Mouse (Mus musculus): ENCODE results near the gene Gm20403.
"Not testable (repeated sequence)": the region's sequence is repeated elsewhere in the genome, so short reads cannot be mapped to it uniquely, and the experiment has no call there.

Gene Gm20403

DNA sequence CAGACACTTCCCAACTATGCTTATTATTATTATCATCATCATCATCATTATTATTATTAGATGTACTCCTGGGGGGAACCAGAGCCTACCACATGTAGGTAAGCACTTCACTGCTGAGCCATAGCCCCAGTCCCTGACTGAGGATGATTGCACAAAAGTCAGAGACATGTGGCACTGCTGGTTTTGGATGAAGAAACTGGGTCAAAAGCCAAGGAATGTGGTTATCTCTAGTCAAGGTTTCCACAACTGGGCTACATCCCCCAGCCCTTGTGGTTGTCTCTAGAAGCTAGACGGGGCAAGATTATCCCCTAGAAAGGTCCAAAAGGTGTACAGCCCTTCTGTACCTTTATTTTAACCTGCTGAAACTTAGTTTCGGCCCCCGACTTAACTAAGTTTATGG is 6.5 kb upstream of the Gm20403 start:
- no peak for DNase-seq

DNA sequence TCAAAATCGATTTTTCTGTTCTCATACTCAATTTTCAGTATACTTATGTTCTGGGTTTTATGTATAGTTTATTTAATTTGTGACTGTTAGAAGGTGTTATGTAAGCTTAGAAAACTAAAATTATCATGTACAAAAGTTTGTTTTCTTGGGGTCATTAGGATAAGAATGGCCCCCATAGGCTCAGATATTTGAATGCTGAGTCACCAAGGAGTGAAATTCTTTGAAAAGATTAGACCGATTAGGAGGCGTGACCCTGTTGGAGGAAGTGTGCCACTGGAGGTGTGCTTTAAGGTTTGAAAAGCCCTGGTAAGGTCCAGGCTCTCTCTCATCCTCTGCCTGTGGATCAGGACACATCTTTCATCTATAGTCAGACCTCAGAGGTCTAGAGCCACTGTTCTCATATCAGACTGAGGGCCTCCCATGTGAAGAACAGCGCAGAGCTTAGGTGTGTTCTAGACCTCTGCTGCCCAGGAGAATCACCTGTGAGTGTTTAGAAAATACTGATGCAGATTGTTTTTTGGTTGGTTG is 2.1 kb upstream of the Gm20403 start:
- no peak for DNase-seq

DNA sequence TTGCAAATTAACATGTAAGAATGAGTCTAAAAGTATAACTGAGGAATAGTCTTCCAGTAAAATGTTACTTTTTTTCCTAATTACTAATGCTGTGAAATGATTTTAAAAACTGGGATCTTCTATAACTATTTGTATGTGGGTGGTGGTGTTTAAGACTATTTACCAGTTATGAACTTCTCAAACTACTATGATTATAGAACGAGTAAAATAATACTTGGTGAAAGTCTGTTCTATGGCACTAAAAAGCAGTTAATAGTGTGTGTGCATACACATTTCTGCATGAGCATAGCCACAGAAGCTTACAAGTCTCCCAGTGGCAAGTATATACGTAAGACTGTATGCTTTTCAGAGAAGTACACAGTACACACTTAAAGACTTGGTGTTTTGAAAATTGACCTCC is 827 bp upstream of the Gm20403 start:
- no peak for DNase-seq

DNA sequence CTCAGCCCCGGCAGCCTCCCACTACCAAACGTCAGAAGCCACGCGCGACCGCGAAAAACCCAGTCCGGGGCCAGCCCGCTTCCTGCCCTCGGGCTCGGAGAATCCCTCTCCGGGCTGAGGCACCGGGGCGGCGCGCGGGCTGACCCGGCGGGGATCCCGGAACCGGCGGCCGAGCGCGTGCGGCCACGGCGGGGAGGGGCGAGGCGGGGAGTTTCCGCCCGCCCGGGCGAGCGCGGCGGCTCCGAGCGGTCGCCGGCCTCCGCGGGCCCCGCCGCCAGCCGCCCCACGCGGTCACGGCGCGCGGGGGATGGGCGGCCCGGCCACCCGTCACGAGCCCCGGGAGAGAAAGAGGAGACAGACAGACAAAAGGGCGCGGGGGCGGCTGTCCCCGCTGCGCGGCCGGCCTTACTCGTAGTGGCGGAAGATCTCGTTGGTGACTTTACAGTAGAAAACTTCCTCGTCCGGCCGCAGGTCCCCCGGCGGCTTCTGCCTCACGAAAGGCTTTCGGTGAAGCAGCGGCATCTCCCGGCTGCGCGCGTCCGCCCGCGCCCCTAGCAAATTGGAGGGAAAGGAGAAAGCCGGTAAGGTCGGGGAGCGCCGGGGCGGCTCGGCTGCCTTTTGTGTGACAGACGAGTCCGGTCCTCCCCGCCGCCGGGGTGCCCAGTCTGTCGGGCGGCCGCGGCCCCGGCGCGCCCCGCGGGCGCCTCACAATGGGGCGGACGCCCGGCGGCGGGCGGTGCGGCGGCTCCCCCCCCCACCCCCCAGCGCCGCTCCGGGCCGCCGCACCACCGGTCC is 875 bp downstream of the Gm20403 start:
- peak; percentile 60 for DNase-seq

DNA sequence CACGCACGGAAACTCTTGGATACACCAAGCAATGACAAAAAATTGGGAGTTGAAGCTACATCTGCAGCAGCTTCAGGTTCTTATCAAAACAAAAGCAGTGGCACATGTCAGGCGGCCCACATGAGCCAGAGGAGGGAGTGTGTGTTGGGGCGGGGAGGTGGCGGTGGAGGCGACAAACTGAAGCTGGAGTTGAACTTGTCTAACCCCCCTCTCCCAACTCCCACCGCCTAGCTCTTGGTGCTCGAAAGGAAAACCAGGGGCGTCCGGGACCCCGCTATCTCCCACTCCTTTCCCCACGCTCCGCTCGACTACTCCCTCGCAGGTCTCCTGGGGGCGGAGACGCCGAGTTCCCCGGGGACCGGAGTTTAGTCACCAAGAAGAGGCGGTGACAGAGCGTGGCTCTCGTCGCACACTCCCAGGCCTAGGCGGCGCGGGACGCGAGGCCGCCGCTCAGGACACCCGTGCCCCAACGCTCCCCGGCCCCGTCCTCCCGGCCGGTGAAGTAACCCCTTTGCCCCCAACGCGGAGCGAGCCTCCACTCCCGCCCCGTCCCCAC is 1.6 kb downstream of the Gm20403 start:
- peak; percentile 74 for DNase-seq

DNA sequence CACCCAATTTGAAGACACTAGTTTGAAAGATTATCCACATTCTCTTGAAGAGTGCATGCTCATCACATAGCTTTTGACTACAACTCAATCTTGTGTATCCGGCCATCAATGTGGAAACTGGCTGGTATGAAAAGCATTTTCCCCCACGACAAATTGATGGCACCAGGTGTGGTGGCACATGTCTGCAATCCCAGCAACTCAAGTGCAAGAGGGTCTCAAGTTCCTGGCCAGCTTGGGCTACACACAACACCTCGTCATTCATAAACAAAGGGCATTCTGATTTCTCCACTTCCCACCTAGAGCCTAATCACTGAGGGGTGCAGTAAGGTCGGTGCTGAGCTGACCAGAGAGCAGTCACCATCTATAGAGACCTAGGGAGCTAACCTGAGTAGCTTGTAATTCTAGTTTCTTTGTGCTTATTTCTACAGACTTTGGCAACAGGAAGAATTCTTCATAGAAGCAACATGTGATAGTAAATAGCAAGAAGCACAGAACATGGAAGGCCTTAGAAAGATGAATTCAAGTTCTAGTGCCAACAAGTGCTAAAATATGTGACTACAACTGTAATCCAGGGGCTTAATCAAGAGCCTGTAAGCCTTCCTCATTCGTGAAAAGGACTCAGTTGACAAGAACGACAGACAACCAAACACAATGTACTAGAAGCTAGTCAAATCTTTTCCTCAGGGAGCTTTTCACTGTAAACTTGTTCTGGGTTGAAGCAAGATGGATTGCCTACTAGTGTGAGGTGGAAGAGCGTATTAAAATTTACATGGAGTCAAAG is 3.2 kb downstream of the Gm20403 start:
- DNase-seq, result no peak

DNA sequence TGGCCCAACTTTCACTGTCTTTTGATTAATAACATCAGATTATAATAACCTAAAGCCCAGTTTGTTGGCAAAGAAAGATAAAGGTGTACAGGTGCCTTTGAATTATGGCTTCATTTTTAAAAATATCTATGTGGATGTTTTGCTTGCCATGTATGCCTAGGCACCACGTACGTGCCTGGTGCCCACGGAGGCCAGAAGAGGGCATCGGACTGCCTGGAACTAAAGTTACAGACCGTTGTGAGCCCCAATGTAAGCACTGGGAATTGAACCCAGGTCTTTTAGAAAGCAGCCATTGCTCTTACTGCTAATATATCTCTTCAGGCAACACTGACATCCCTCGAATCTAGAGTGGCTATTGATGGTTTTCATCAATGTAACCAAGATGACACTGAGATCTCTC is 4.4 kb downstream of the Gm20403 start:
- no peak for DNase-seq

DNA sequence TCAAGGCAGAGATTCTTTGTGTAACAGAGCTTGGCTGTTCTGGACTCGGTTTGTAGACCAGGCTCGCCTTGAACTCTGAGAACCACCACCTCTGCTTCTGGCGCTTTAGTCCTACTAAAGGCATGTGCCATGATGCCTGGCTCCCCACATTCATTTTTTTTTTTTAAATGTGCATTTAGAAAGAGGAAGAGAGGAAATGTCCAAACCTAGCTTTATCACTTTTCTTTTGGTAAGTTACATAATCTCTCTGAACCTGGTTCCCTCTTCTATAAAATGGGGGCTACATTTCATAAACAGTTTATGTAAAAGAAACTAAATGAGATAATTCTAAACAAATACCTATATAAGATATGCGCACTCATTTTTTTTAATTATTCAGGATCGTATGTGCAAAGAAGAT is 5.4 kb downstream of the Gm20403 start:
- DNase-seq, result no peak

DNA sequence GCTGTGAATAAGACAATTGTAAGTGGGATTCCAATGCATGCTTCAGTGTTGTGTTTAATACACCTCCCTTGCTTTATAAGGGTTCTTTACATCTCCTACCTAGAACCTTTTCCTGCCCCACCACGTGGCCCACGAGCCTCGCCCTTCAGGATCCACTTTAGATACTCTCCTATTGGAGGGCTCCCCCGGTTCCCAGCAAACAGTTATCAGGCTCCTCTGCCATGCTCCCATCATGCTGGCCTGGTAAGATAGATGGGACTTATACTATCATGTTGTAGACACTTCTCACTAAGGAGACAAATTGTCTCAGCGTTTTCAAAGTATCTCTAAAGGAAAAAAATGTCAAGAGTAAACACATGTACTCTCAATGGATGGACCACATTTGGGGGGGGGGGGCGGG is 5.8 kb downstream of the Gm20403 start:
- DNase-seq, result no peak

DNA sequence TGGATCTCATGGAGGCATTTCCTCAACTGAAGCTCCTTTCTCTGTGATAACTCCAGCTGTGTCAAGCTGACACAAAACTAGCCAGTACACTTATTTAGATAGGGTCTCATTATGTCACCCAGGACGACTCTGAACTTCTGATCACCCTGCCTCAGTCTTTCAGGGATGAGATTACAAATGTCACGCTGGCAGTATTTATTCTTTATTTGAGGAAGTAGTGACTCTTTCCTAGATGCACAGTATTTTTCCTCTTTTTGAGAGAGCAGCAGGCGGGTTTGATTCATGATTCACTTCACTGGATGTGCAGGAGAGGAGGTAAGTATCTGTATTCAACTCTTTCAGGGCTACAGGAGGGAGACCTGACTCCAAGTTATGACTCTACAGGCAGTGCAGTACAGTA is 17.3 kb downstream of the Gm20403 start:
- no peak for DNase-seq

DNA sequence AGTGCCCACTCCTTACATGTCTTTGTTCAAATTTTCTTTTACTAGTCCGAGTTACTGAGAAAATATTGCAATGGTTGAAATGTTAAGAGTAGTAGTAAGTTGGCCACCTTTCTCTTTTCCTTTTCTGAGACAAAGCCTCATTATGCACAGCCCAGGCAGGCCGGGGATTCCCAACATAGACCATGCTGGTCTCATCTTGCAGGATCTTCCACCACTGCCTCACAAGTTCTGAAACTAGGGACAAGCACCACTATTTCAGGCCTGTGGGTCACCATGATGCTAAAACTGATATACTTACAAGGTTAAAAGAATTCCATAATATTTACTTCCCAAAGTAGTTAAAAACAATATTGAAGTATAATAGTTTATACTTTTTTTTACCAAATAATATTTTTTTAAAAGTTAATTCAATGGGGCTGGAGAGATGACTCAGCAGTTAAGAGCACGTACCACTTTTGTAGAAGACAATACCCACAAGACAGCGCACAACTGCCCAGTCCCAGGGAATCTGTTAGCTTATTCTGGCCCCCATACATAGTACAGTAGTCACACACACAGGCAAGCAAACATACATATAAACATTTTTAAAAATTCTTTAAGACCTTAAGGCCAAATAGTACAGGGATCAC is 20.7 kb downstream of the Gm20403 start:
- no peak for DNase-seq

DNA sequence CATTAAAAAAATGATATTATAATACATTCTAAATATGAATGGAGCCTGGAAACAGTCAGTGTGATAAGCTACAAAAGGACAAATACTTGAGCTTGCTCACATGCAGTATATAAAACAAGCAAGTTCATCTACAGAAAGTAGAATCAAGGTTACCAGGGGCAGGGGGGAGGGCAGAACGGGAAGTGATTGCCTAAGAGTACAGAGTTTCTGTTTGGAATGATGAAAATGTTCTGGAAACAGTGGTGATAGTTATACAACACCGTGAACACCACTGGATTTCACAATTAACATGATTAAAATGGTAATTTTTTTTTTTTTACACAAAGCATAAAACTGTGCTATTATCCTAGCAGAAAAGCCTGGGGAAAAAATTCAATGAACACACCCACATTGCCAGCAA is 26.8 kb downstream of the Gm20403 start:
- peak; percentile 22 for DNase-seq

DNA sequence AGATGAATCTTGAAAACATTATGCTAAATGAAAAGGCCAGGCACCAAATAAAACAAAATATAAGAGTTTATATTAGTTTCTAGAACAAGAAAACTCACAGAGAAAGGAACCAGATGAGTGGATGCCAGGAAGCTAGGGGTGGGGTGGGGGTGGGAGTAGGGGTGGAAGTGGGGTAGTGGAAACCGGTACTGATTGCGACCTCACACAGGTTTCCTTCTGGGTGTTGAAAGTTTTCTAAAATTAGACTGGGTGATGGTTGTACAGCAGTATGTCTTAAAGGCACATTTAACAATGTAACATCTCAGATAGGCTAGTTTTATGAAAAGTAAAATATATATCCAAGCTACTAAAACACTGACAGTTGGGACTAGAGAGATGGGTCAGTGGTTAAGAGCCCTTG is 29.4 kb downstream of the Gm20403 start:
- DNase-seq, result no peak

DNA sequence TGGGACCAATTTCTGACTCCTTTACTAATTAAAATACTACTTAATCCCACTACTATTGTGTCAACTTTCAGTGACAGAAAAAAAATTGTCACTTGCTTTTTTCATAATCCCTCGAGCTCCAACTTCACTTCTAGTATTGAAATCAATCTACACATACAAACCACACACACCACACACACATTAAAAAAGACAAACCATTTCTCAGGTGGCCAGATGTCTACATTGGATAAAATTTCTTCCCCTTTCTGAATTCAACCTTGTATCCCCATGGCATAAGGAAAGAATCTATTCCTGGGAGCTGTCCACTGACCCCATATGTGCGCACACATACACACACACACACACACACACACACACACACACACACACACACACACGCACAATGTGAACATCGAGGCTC is 29.9 kb downstream of the Gm20403 start:
- no peak for DNase-seq

DNA sequence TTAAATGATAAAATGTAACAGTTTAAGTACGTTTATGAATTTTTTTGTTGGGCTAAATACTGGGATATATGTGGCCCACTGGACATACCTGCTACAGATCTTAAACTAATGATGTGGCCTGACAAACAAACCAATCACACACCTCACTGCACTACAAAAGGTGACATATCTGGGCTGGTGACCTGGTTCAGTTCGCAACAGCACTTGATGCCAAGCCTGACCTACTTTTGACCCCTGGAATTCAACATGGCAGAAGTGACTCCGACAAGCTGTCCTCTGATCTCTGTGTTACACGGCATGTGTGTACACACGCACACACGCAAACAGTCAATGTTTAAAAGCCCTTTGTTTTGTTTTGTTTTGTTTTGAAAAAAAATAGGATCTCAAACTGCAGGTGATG is 40.2 kb downstream of the Gm20403 start:
- no peak for DNase-seq

DNA sequence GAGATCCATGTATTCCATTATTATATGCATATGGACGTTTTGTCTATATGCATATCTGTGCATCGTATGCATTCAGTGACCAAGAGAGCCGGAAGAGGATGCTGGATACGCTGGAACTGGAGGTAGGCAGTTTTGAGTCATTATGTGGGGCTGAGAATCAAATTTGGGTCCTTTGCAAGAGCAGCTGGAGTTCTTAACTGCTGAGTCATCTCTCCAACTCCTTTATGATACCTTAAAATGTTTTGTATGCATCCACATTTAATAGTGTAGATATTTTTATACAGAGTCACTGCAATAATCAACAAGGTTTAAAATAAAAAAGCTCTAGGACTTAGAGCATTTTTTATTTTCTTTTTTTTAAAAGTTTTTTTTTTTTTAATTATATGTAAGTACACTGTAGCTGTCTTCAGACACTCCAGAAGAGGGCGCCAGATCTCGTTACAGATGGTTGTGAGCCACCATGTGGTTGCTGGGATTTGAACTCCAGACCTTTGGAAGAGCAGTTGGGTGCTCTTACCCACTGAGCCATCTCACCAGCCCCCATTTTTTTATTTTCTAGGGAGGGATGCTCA is 43.7 kb downstream of the Gm20403 start:
- not testable (repeated sequence) for DNase-seq

DNA sequence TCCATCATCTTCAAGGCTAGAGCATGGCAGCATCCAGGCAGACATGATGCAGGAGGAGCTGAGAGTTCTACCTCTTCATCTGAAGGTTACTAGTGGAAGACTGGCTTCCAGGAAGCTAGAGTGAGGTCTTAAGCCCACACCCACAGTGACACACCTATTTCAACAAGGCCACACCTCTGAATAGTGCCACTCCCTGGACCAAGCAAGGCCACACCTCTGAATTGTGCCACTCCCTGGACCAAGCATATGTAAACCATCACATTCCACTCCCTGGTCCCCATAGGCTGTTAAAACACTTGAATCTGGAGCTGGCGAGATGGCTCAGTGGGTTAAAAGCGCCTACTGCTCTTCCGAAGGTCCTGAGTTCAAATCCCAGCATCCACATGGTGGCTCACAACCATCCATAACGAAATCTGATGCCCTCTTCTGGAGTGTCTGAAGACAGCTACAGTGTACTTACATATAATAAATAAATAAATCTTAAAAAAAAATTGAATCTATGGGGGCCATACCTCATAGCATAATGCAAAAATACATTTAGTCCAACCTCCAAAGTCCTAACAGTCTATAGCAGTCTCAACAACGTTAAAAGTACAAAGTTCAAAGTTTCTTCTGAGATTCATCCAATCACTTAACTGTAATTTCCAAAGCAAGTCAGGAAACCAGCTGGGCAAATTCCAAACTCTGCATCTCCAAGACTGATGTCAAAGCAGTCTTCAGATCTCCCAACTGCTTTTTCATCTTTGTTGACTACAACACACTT is 48.6 kb downstream of the Gm20403 start:
- not testable (repeated sequence) for DNase-seq
